28 mouse cellular contexts compared by ENCODE assay signal in the genomic region with DNA sequence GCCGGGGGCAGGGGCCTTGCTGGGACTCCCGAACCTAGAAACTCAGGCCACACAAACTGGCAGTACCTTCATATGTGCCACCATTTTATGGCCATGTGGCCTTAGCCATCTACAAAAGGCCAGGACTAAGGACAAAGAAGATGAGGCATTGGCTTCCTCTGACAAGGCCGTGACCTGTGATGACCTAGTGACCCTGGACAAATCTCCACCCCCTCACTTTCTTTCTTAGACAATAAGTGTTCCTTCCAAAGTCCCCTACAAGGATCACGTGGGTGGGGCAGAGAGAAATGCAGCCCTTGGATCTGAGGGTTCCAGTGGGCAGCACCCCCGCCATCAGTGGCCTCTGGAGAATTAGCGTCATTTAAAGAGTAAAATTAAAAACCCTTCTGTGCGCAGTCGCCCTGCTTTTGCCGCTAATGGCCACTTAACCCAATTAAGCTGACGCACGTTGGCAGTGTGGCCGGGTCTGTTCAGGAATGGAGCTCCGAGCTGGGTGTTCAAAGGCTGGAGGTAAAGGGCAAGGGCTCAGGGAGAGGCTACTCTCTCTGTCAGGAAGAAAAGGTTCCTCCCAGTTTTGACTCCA.
DNase-seq lines count a peak whose midpoint lies in the region; ATAC-seq lines count a peak whose summit lies in the region.
"Had no signal": no experiment of that assay in that cellular context is flagged by ENCODE, and none has a peak within 500 bp of the region (broad histone marks: within the 10 kb centered on the region; RNA-seq: fewer than 3 reads in every experiment).

No protein-coding gene starts in this region.

- H3K4me2 ChIP-seq in forebrain, embryonic 14.5 days (ENCODE audit: low read length), result no peak overlapping the region
- H3K4me2 ChIP-seq in neural tube, embryonic 13.5 days, result no peak overlapping the region
- H3K4me2 ChIP-seq: embryonic facial prominence, embryonic 12.5 days; heart, embryonic 13.5 days; kidney, embryonic 15.5 days; neural tube, embryonic 12.5 days had no signal

- peaks cover 46% of the 10 kb centered on the region for H3K27me3 ChIP-seq in forebrain, embryonic 10.5 days (ENCODE audit: poor library complexity, severe bottlenecking)
- H3K27me3 ChIP-seq in forebrain, embryonic 14.5 days (replicated peaks; ENCODE audit: control insufficient read depth, insufficient read depth, low read length), result peaks cover 17% of the 10 kb centered on the region
- no peaks in the 10 kb centered on the region for H3K27me3 ChIP-seq in neural tube, embryonic 13.5 days

- no peaks in the 10 kb centered on the region for H3K9me3 ChIP-seq in forebrain, embryonic 10.5 days
- H3K9me3 ChIP-seq in forebrain, embryonic 14.5 days (replicated peaks; ENCODE audit: control insufficient read depth, low read length), result no peaks in the 10 kb centered on the region
- no peaks in the 10 kb centered on the region for H3K9me3 ChIP-seq in neural tube, embryonic 13.5 days
- H3K9me3 ChIP-seq: embryonic facial prominence, embryonic 12.5 days; heart, embryonic 13.5 days; kidney, embryonic 15.5 days; neural tube, embryonic 12.5 days had no signal

- peaks cover 51% of the 10 kb centered on the region for H3K4me1 ChIP-seq in forebrain, embryonic 10.5 days
- H3K4me1 ChIP-seq in forebrain, embryonic 14.5 days (ENCODE audit: control insufficient read depth, insufficient read depth, low read length), result peaks cover 16% of the 10 kb centered on the region
- peaks cover 47% of the 10 kb centered on the region for H3K4me1 ChIP-seq in neural tube, embryonic 13.5 days (replicated peaks)

- peak overlapping the region; percentile 54 for H3K27ac ChIP-seq in forebrain, embryonic 10.5 days
- no peak overlapping the region for H3K27ac ChIP-seq in forebrain, embryonic 14.5 days (ENCODE audit: low read depth, low read length)
- peak overlapping the region; percentile 78 for H3K27ac ChIP-seq in neural tube, embryonic 13.5 days (replicated peaks)
- H3K27ac ChIP-seq: embryonic facial prominence, embryonic 12.5 days; heart, adult 2 months; heart, embryonic 13.5 days; kidney, embryonic 15.5 days; liver, embryonic 14.5 days; macrophage; neural tube, embryonic 12.5 days had no signal

- WGBS in forebrain, embryonic 10.5 days, result 34% methylated on average over 13 of the region's 13 CpGs
- 31% methylated on average over 13 of the region's 13 CpGs for WGBS in forebrain, embryonic 14.5 days
- 19% methylated on average over 13 of the region's 13 CpGs for WGBS in neural tube, embryonic 13.5 days

- ATAC-seq in forebrain, embryonic 14.5 days, result no peak
- ATAC-seq in neural tube, embryonic 13.5 days (ENCODE audit: low read depth), result no peak
- ATAC-seq: forebrain, embryonic 16.5 days; midbrain, embryonic 16.5 days had no signal

- no peak overlapping the region for H3K4me3 ChIP-seq in forebrain, embryonic 10.5 days
- H3K4me3 ChIP-seq in forebrain, embryonic 14.5 days (ENCODE audit: low read depth, low read length), result no peak overlapping the region
- no peak overlapping the region for H3K4me3 ChIP-seq in neural tube, embryonic 13.5 days
- H3K4me3 ChIP-seq: embryonic facial prominence, embryonic 12.5 days; heart, adult 2 months; heart, embryonic 13.5 days; kidney, embryonic 15.5 days; neural tube, embryonic 12.5 days had no signal

- no peak overlapping the region for H3K9ac ChIP-seq in forebrain, embryonic 14.5 days (ENCODE audit: low read length)
- H3K9ac ChIP-seq in neural tube, embryonic 13.5 days, result no peak overlapping the region
- H3K9ac ChIP-seq: embryonic facial prominence, embryonic 12.5 days; heart, embryonic 13.5 days; kidney, embryonic 15.5 days; liver, embryonic 14.5 days; neural tube, embryonic 12.5 days had no signal

- no peak for DNase-seq in forebrain, embryonic 10.5 days (ENCODE audit: extremely low spot score, low spot score)
- no peak for DNase-seq in forebrain, embryonic 14.5 days (ENCODE audit: low spot score)
- DNase-seq in neural tube, embryonic 10.5 days (ENCODE audit: extremely low spot score, low spot score), result no peak
- peak; percentile 59 for DNase-seq in embryo, embryonic 9.5 days (ENCODE audit: extremely low spot score)
- DNase-seq in ovary, postnatal 10 days (ENCODE audit: low spot score), result no peak
- no peak for DNase-seq in heart, adult 8-10 months (ENCODE audit: low spot score)
- DNase-seq: B cell, adult 2 months; cerebellum, adult 11 months; cerebellum, adult 9-10 months; heart, adult 2 months; heart, postnatal 10 days; kidney, adult 18-20 months; kidney, postnatal 25 days; liver; lung, adult 2 months; lung, postnatal 10 days; spleen, adult 18-20 months; thymus, adult 18-20 months; thymus, postnatal 25 days had no signal

- H3K36me3 ChIP-seq in forebrain, embryonic 10.5 days (replicated peaks), result no peaks in the 10 kb centered on the region
- H3K36me3 ChIP-seq in forebrain, embryonic 14.5 days (ENCODE audit: control insufficient read depth, insufficient read depth, low read length), result no peaks in the 10 kb centered on the region
- no peaks in the 10 kb centered on the region; the same call in 1 of the 2 replicates for H3K36me3 ChIP-seq in neural tube, embryonic 13.5 days
- H3K36me3 ChIP-seq: embryonic facial prominence, embryonic 12.5 days; heart, embryonic 13.5 days; kidney, embryonic 15.5 days; neural tube, embryonic 12.5 days had no signal
